Mouse (Mus musculus): ENCODE measurements around the gene Dusp8. TPM values are rescaled to one million over a fixed set of nuclear protein-coding genes. Genes with fewer than 3 reads are reported as not detected.

Gene Dusp8
- total RNA-seq, 1 experiment: 1.2 TPM

- no peak for DNase-seq (ENCODE audit: low read depth, low spot score)
- Histone ChIP-seq H3K4me3 (ENCODE audit: insufficient read depth in 1 of 2, low read depth in 1 of 2, low read length in 2 of 2, poor library complexity in 1 of 2, severe bottlenecking in 1 of 2) (no peak overlapping the region), H3K9ac (ENCODE audit: insufficient read depth, low read depth, low read length, poor library complexity, severe bottlenecking) (no peak overlapping the region), H3K9me3 (ENCODE audit: control insufficient read depth, insufficient read depth, low read depth, low read length) (no peaks in the 10 kb centered on the region), H3K27ac (ENCODE audit: insufficient read depth, low read depth, low read length, poor library complexity, severe bottlenecking) (no peak overlapping the region), H3K36me3 (ENCODE audit: control insufficient read depth, insufficient read depth, low read length, poor library complexity, severe bottlenecking) (no peaks in the 10 kb centered on the region; the same call in 1 of the 2 replicates), H3K4me1 (ENCODE audit: control insufficient read depth in 2 of 2, insufficient read depth in 2 of 2, low read length in 2 of 2, poor library complexity in 1 of 2) (0 out of 4 replicates have a peak, but pooled peaks cover 0 to 2% of the 10 kb centered on the region in 2 experiments)
- in situ Hi-C loops (cut with MboI; ENCODE audit: low sequenced_read_pairs in 2 of 2, unreplicated experiment in 2 of 2): no loop called here
- no peak for TF ChIP-seq HCFC1 (IDR thresholded peaks at IDR 0.05; ENCODE audit: borderline replicate concordance, insufficient read depth, low read length)
- TF ChIP-seq CHD2 (IDR thresholded peaks at IDR 0.05; ENCODE audit: low read depth, low read length): no peak
- no peak for TF ChIP-seq ZNF384 (IDR thresholded peaks at IDR 0.05; ENCODE audit: low read depth, low read length)
- no peak for TF ChIP-seq ZC3H11A (IDR thresholded peaks at IDR 0.05; ENCODE audit: borderline replicate concordance, low read depth, low read length)
- no peak for TF ChIP-seq MAFK (IDR thresholded peaks at IDR 0.05; ENCODE audit: insufficient read depth, low read depth, low read length)
These were observed 16.3 kb downstream of the Dusp8 start for GRCm38 (mm10) chr7:142079365-142079764.

GRCm38 (mm10) chr7:142077138-142077537, 18.5 kb downstream of the Dusp8 start:
- Histone ChIP-seq H3K9ac (ENCODE audit: insufficient read depth, low read depth, low read length, poor library complexity, severe bottlenecking) (no peak overlapping the region), H3K36me3 (ENCODE audit: control insufficient read depth, insufficient read depth, low read length, poor library complexity, severe bottlenecking) (no peaks in the 10 kb centered on the region), H3K4me1 (ENCODE audit: control insufficient read depth in 2 of 2, insufficient read depth in 2 of 2, low read length in 2 of 2, poor library complexity in 1 of 2) (no peaks in the 10 kb centered on the region), H3K27ac (ENCODE audit: insufficient read depth, low read depth, low read length, poor library complexity, severe bottlenecking) (no peak overlapping the region), H3K4me3 (ENCODE audit: insufficient read depth in 1 of 2, low read depth in 1 of 2, low read length in 2 of 2, poor library complexity in 1 of 2, severe bottlenecking in 1 of 2) (no peak overlapping the region), H3K9me3 (ENCODE audit: control insufficient read depth, insufficient read depth, low read depth, low read length) (no peaks in the 10 kb centered on the region)
- in situ Hi-C loops (cut with MboI; ENCODE audit: low sequenced_read_pairs in 2 of 2, unreplicated experiment in 2 of 2): no loop called here
- TF ChIP-seq HCFC1 (IDR thresholded peaks at IDR 0.05; ENCODE audit: borderline replicate concordance, insufficient read depth, low read length) (no peak), MAFK (IDR thresholded peaks at IDR 0.05; ENCODE audit: insufficient read depth, low read depth, low read length) (no peak), ZC3H11A (IDR thresholded peaks at IDR 0.05; ENCODE audit: borderline replicate concordance, low read depth, low read length) (no peak), CHD2 (IDR thresholded peaks at IDR 0.05; ENCODE audit: low read depth, low read length) (no peak), ZNF384 (IDR thresholded peaks at IDR 0.05; ENCODE audit: low read depth, low read length) (no peak)
- DNase-seq (ENCODE audit: low read depth, low spot score): no peak

GRCm38 (mm10) chr7:142074146-142074886, 21.3 kb downstream of the Dusp8 start:
- Histone ChIP-seq H3K27ac (ENCODE audit: insufficient read depth, low read depth, low read length, poor library complexity, severe bottlenecking) (no peak overlapping the region), H3K9ac (ENCODE audit: insufficient read depth, low read depth, low read length, poor library complexity, severe bottlenecking) (no peak overlapping the region), H3K9me3 (ENCODE audit: control insufficient read depth, insufficient read depth, low read depth, low read length) (no peaks in the 10 kb centered on the region), H3K4me1 (ENCODE audit: control insufficient read depth in 2 of 2, insufficient read depth in 2 of 2, low read length in 2 of 2, poor library complexity in 1 of 2) (no peaks in the 10 kb centered on the region; a peak in 1 of 4 replicates), H3K4me3 (ENCODE audit: insufficient read depth in 1 of 2, low read depth in 1 of 2, low read length in 2 of 2, poor library complexity in 1 of 2, severe bottlenecking in 1 of 2) (no peak overlapping the region), H3K36me3 (ENCODE audit: control insufficient read depth, insufficient read depth, low read length, poor library complexity, severe bottlenecking) (no peaks in the 10 kb centered on the region)
- no peak for DNase-seq (ENCODE audit: low read depth, low spot score)
- TF ChIP-seq ZNF384 (IDR thresholded peaks at IDR 0.05; ENCODE audit: low read depth, low read length): no peak
- no peak for TF ChIP-seq CHD2 (IDR thresholded peaks at IDR 0.05; ENCODE audit: low read depth, low read length)
- no peak for TF ChIP-seq ZC3H11A (IDR thresholded peaks at IDR 0.05; ENCODE audit: borderline replicate concordance, low read depth, low read length)
- TF ChIP-seq MAFK (IDR thresholded peaks at IDR 0.05; ENCODE audit: insufficient read depth, low read depth, low read length): no peak
- TF ChIP-seq HCFC1 (IDR thresholded peaks at IDR 0.05; ENCODE audit: borderline replicate concordance, insufficient read depth, low read length): no peak
- in situ Hi-C loops (cut with MboI; ENCODE audit: low sequenced_read_pairs in 2 of 2, unreplicated experiment in 2 of 2): no loop called here

DNA sequence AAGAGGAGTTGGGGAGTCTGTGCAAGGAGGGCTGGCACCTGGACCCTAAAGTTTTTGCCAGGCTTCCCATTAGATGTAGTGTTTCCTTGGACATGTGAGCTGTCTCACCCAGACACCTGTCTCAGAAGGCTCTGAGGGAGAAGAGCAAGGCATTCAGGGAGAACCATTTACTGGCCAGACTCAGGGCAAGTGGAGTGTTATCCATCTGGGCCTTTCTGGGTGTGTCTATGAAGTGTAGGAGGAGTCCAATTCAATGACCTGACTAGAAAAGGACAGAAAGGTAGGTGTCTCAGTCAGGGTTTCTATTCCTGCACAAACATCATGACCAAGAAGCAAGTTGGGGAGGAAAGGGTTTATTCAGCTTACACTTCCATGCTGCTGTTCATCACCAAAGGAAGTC, 23.9 kb downstream of the Dusp8 start:
- no peaks in the 10 kb centered on the region for H3K9me3 ChIP-seq (ENCODE audit: control insufficient read depth, insufficient read depth, low read depth, low read length)
- no peak overlapping the region for H3K4me3 ChIP-seq (ENCODE audit: insufficient read depth in 1 of 2, low read depth in 1 of 2, low read length in 2 of 2, poor library complexity in 1 of 2, severe bottlenecking in 1 of 2)
- DNase-seq (ENCODE audit: low read depth, low spot score): no peak
- TF ChIP-seq CHD2 (IDR thresholded peaks at IDR 0.05; ENCODE audit: low read depth, low read length) (no peak), MAFK (IDR thresholded peaks at IDR 0.05; ENCODE audit: insufficient read depth, low read depth, low read length) (no peak)
- in situ Hi-C loops (cut with MboI; ENCODE audit: low sequenced_read_pairs in 2 of 2, unreplicated experiment in 2 of 2): no loop called here
- no peaks in the 10 kb centered on the region for H3K36me3 ChIP-seq (ENCODE audit: control insufficient read depth, insufficient read depth, low read length, poor library complexity, severe bottlenecking)
- H3K27ac ChIP-seq (ENCODE audit: insufficient read depth, low read depth, low read length, poor library complexity, severe bottlenecking): no peak overlapping the region
- no peak overlapping the region for H3K9ac ChIP-seq (ENCODE audit: insufficient read depth, low read depth, low read length, poor library complexity, severe bottlenecking)
- no peaks in the 10 kb centered on the region; a peak in 1 of 4 replicates for H3K4me1 ChIP-seq (ENCODE audit: control insufficient read depth in 2 of 2, insufficient read depth in 2 of 2, low read length in 2 of 2, poor library complexity in 1 of 2)
